Mouse (Mus musculus) embryonic facial prominence, embryonic 15.5 days (tissue): ENCODE results near the gene Btbd16. TPM values are rescaled to one million over a fixed set of nuclear protein-coding genes. Genes with fewer than 3 reads are reported as not detected.

Source experiments
- ATAC-seq: fragments of 200-750 bp; cut with Nextera tagmentation; 2 replicates; pipeline ENCODE4 v1.8.0; 2017; ENCODE audit warnings: low read depth, moderate TSS enrichment; ENCODE audit not compliant: insufficient number of reproducible peaks, low FRiP score, low TSS enrichment
- H3K27ac ChIP-seq: fragments of 300-500 bp; sonication (generic); replicated peaks from 2 replicates; pipeline ENCODE4 v1.5.1; 2015; ENCODE audit warnings: mild to moderate bottlenecking, inconsistent platforms
- H3K27me3 ChIP-seq: fragments of 300-500 bp; sonication (generic); 2 replicates; pipeline ENCODE4 v1.6.1; 2015; ENCODE audit warnings: inconsistent platforms
- H3K36me3 ChIP-seq: fragments of 300-500 bp; sonication (generic); 2 replicates; pipeline ENCODE4 v1.6.1; 2015; ENCODE audit warnings: mild to moderate bottlenecking, inconsistent platforms
- H3K4me1 ChIP-seq: fragments of 300-500 bp; sonication (generic); 2 replicates; pipeline ENCODE4 v1.6.1; 2015; ENCODE audit warnings: inconsistent platforms
- H3K4me2 ChIP-seq: fragments of 300-500 bp; sonication (generic); replicated peaks from 2 replicates; pipeline ENCODE4 v1.6.1; 2015; ENCODE audit warnings: mild to moderate bottlenecking, inconsistent platforms
- H3K4me3 ChIP-seq: fragments of 300-500 bp; sonication (generic); replicated peaks from 2 replicates; pipeline ENCODE4 v1.5.1; 2015; ENCODE audit warnings: mild to moderate bottlenecking, inconsistent platforms
- H3K9ac ChIP-seq: fragments of 300-500 bp; sonication (generic); 2 replicates; pipeline ENCODE4 v1.6.1; 2015; ENCODE audit warnings: inconsistent platforms
- H3K9me3 ChIP-seq: fragments of 300-500 bp; sonication (generic); replicated peaks from 2 replicates; pipeline ENCODE4 v1.6.1; 2016; ENCODE audit warnings: inconsistent platforms
- WGBS: fragments of 180-500 bp; shearing (Covaris S2); methylation state at CpG from one replicate; pipeline ENCODE4 v1.1.7; 2015; 5-methylcytosine and 5-hydroxymethylcytosine counted together
- polyA plus RNA-seq: library from polyadenylated mRNA; unstranded; fragments of >200 nt; fragmentation: Nextera tagmentation; extraction: Ambion mirVana; gene quantifications from 2 replicates; pipeline ENCODE4 v1.2.1, GENCODE M21; 2015

Btbd16 gene
- not detected in 2 replicates for polyA plus RNA-seq

DNA sequence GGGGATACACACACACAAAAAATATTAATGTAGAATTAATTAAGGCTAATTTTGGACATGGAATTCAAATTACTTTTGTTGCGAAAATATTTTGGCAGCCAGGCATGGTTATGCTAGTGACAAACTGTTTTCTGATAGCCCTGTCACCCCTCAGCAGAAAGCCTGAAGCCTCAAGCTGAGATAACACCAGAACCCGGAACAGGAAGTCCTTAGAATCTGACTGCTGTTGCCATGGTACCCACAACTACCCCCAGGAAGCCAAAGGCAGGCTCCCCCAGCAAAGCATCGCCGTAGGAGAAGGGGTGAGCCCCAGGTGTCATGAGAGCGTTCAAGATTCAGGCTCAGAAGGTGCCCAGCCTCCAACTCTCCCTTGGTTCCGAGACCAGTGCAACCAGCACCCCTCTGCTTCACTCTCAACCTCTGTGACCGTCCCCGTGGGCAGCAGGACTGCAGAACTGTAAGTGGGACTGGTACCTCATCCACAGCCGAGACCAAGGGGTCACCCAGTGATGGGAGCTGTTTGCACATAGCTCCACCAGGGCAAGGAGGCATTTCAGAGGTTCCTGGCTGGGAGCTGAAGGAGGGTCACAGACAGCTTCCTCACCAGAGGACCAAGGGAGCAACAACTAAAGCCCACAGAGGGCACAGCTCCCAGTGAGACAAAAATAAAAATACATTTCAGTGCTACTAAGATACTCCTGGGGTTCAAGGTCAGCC, at the start of gene Btbd16:
Gene Btbd16, plus strand, starts transcription at position 156 of the 717 bp plus-strand sequence.
- no peaks in the 10 kb centered on the region for H3K9me3 ChIP-seq
- no peaks in the 10 kb centered on the region for H3K36me3 ChIP-seq
- 66% methylated on average over 9 of the region's 9 CpGs for WGBS
- no peak within 1 kb of the TSS for H3K27ac ChIP-seq
- no peak within 1 kb of the TSS for H3K4me2 ChIP-seq
- H3K27me3 ChIP-seq: no peaks in the 10 kb centered on the region
- no peak within 1 kb of the TSS for H3K9ac ChIP-seq
- H3K4me1 ChIP-seq: no peaks in the 10 kb centered on the region
- no peak within 1 kb of the TSS for H3K4me3 ChIP-seq
- no peak for ATAC-seq

DNA sequence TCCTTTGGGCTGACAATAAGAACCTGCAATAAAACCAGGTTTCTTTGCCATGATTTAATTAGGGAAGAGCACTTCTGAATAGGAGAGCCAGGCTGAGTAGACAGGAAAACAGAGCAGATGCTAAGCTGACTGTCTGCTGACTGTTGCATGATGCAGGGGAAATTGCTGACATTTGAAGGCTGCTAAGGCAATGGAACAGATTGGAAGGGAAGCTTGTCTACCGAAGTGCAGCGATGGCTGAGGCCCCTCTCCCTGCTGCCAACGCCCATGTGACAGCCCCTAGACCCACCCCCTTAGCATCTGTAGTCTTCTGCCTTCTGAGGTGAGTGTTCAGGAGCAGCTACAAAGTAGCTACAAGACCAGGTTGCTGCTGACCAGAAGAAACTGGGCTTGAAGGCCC, 47.7 kb upstream of the Btbd16 start:
- Histone ChIP-seq H3K27me3 (no peaks in the 10 kb centered on the region), H3K27ac (no peak overlapping the region; the same call in 1 of the 2 replicates), H3K4me3 (no peak overlapping the region), H3K4me1 (peaks cover 20% of the 10 kb centered on the region; the same call in 1 of the 2 replicates), H3K9ac (no peak overlapping the region), H3K4me2 (no peak overlapping the region), H3K9me3 (no peaks in the 10 kb centered on the region), H3K36me3 (peaks cover 31% of the 10 kb centered on the region)
- ATAC-seq: no peak
- 73% methylated on average over 3 of the region's 3 CpGs for WGBS

DNA sequence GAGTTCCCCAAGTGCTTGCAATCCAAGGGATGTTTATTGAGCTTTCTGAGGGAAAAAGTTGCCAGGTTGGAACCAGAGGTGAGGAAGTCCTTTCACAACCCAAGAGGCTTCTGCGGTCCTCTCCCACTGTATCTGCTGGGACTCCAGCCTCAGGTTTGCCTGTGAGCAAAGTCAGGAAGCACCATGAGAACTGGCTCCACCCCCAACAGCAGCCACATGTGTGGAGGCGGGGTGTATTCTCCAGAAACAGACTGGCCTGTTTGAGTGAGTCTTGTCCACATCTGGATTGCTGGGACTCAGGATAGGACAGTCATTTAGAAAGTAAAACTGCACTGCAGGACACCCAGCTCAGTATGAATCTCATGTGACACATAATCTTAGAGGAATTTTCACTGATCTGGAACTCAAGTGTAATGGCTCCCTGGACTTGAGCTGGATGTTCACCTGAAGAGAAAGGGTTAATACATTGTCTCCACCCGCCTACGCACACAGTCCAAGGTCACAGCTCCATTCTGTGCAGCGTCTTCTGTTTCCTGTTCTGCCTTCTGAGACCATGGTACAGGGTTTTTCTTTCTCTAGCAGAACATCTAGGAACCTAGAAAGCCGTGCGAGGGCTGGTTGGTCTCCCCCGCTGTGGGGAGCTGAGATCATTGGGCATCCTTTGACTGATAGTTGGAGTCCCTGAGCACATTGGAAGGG, 47.0 kb upstream of the Btbd16 start:
- Histone ChIP-seq H3K4me1 (peaks cover 21% of the 10 kb centered on the region; the same call in 1 of the 2 replicates), H3K4me2 (no peak overlapping the region), H3K27ac (peak overlapping the region; percentile 29; the same call in 1 of the 2 replicates), H3K9ac (no peak overlapping the region), H3K9me3 (no peaks in the 10 kb centered on the region), H3K27me3 (no peaks in the 10 kb centered on the region), H3K36me3 (peaks cover 31% of the 10 kb centered on the region), H3K4me3 (no peak overlapping the region)
- ATAC-seq: no peak; the same call in 1 of the 2 replicates
- whole genome bisulfite sequencing: 57% methylated on average over 8 of the region's 8 CpGs

DNA sequence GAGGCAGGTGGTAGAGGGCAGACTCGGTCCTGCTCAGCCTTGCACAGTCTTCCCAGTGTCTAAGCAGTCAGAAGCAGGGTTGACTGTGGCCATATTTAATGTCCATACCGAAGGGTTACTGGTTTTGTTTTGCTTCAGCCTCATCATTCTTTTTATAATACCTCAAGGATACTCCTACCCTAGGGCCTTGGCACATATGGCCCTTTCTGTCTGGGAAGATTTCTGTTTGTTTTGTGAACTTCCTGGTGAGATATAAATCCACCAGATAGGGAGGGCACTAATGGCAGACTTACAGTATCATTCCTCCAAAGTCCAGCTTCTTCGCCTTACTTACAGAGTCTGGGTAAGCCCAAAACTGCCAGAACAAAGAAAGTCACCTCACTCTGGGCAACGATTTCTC, 46.3 kb upstream of the Btbd16 start:
- H3K9ac ChIP-seq: no peak overlapping the region
- H3K4me3 ChIP-seq: no peak overlapping the region
- ATAC-seq: no peak
- WGBS: 94% methylated on average over 4 of the region's 4 CpGs
- H3K4me1 ChIP-seq: peaks cover 23% of the 10 kb centered on the region; the same call in 1 of the 2 replicates
- H3K27me3 ChIP-seq: no peaks in the 10 kb centered on the region
- H3K4me2 ChIP-seq: no peak overlapping the region
- H3K27ac ChIP-seq: 0 out of 2 replicates have a peak overlapping the region, but pooled peaks have one; percentile 12
- no peaks in the 10 kb centered on the region for H3K9me3 ChIP-seq
- peaks cover 34% of the 10 kb centered on the region for H3K36me3 ChIP-seq

DNA sequence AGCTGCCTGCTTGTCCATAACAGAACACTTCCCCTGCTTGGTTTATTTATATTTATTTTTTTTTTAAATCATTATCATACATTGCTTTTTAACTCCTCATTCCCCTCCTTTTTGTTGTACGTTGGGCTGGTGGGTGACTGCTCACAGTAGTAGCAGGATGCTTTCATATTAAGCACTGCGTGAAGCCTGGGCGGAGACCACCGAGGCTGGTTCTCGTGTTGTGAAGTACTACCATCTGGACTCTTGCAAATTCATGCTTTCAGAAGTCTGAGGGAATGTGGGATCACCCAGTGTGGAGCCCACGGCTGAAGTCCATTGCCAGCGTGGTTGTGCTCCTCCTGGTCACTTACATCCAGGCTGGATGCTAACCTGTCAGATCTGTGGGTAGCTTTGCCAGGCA, 42.1 kb upstream of the Btbd16 start:
- Histone ChIP-seq H3K4me3 (no peak overlapping the region), H3K9me3 (no peaks in the 10 kb centered on the region), H3K36me3 (peaks cover 55% of the 10 kb centered on the region), H3K27ac (0 out of 2 replicates have a peak overlapping the region, but pooled peaks have one; percentile 68), H3K27me3 (no peaks in the 10 kb centered on the region), H3K4me1 (peaks cover 24% of the 10 kb centered on the region; the same call in 1 of the 2 replicates), H3K4me2 (no peak overlapping the region), H3K9ac (no peak overlapping the region)
- no peak for ATAC-seq
- WGBS: 47% methylated on average over 7 of the region's 7 CpGs

DNA sequence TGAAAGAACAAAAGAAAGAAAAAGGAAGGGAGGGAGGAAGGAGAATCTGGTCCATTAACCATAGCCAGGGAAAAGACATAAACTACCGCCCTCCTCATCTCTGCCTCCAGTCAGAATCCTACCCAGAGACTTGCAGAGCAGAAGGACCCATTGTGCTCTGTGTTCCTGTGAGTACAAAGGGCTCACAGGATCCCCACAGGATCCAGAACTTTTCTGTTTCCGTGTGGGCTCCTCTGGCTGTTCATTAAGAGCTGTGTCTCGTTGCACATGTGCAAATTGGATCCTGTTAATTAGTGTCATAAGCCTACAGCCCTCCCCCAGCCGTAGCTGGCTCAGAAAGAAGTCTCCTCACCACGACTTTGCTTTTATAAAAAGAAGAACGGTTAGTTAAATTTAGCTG, 41.0 kb upstream of the Btbd16 start:
- H3K4me3 ChIP-seq: no peak overlapping the region
- no peak for ATAC-seq
- no peak overlapping the region for H3K9ac ChIP-seq
- H3K4me2 ChIP-seq: no peak overlapping the region
- H3K27ac ChIP-seq: peak overlapping the region; percentile 67
- no peaks in the 10 kb centered on the region for H3K9me3 ChIP-seq
- H3K27me3 ChIP-seq: no peaks in the 10 kb centered on the region
- H3K36me3 ChIP-seq: peaks cover 66% of the 10 kb centered on the region
- 50% methylated on average over 6 of the region's 6 CpGs for WGBS
- peaks cover 19% of the 10 kb centered on the region; the same call in 1 of the 2 replicates for H3K4me1 ChIP-seq

DNA sequence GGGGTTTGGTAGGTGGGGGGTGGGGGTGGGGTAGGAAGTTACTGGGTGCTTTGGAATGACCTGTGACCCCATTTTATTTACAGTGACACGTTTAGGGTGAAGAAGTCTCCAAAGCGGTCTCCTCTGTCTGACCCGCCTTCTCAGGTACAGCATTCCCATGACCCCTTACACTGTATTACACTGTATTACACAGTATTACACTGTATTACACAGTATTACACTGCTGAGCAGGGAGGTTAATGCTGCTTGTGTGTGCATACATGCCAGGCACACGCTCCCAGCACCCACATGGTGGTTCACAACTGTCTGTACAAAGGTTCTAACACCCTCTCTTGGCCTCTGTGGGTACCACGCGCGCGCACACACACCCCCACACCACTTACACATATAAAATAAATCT, 40.4 kb upstream of the Btbd16 start:
- H3K4me3 ChIP-seq: no peak overlapping the region
- peaks cover 19% of the 10 kb centered on the region; the same call in 1 of the 2 replicates for H3K4me1 ChIP-seq
- no peak overlapping the region for H3K9ac ChIP-seq
- no peak for ATAC-seq
- H3K27ac ChIP-seq: 0 out of 2 replicates have a peak overlapping the region, but pooled peaks have one; percentile 58
- H3K36me3 ChIP-seq: peaks cover 70% of the 10 kb centered on the region
- H3K27me3 ChIP-seq: no peaks in the 10 kb centered on the region
- no peak overlapping the region for H3K4me2 ChIP-seq
- no peaks in the 10 kb centered on the region for H3K9me3 ChIP-seq
- WGBS: 95% methylated on average over 8 of the region's 8 CpGs

DNA sequence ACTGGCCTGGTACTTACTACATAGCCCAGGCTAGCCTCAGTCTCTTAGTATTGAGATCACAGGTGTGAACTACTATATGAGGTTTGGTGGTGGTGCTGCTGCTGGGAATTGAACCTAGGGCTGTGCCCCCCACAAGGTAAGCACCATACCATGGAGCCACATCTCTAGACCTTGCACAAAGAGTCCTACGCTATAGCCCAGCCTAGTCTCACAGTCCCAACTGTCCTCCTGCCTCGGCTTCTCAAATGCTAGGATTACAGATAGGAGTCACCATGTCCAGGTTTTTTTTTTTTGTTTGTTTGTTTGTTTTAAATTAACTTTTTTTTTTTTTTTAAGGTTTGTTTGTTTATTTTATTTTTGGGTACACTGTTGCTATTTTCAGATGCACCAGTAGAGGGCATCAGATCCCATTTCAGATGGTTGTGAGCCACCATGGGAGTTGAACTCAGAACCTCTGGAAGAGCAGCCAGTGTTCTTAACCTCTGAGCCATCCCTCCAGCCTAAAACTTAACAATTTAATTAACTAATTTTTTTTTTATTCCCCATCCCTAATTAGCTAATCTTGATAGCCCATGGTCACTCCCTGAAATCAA, 39.6 kb upstream of the Btbd16 start:
- Histone ChIP-seq H3K36me3 (peaks cover 68% of the 10 kb centered on the region), H3K4me2 (no peak overlapping the region), H3K27ac (no peak overlapping the region), H3K27me3 (no peaks in the 10 kb centered on the region), H3K9ac (no peak overlapping the region), H3K4me1 (peaks cover 19% of the 10 kb centered on the region; the same call in 1 of the 2 replicates), H3K4me3 (no peak overlapping the region), H3K9me3 (no peaks in the 10 kb centered on the region)
- WGBS: 97% methylated on average over 2 of the region's 2 CpGs
- ATAC-seq: no peak

DNA sequence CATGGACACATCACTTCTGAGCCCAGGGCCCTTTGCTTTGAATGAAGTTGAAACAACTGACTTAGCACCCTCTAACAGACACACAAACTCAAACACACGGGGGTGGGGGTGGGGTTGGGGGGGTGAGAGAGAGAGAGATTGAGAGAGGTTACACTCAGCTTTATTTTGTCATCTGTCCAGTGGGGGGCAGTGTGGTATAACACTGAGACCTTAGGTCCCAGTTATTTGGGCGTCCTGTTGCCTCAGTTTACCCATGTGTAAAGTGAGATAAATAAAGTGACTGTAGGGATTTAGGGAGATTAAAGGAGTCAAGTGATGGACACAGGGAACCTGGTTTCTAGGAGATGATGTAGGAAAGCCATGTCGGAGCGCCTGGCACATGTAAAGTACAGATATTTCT, 32.8 kb upstream of the Btbd16 start:
- ATAC-seq: no peak
- Histone ChIP-seq H3K36me3 (peaks cover 84% of the 10 kb centered on the region), H3K4me2 (no peak overlapping the region), H3K27ac (no peak overlapping the region), H3K4me3 (no peak overlapping the region), H3K9me3 (no peaks in the 10 kb centered on the region), H3K9ac (no peak overlapping the region), H3K27me3 (no peaks in the 10 kb centered on the region), H3K4me1 (no peaks in the 10 kb centered on the region)
- 82% methylated on average over 4 of the region's 4 CpGs for WGBS

DNA sequence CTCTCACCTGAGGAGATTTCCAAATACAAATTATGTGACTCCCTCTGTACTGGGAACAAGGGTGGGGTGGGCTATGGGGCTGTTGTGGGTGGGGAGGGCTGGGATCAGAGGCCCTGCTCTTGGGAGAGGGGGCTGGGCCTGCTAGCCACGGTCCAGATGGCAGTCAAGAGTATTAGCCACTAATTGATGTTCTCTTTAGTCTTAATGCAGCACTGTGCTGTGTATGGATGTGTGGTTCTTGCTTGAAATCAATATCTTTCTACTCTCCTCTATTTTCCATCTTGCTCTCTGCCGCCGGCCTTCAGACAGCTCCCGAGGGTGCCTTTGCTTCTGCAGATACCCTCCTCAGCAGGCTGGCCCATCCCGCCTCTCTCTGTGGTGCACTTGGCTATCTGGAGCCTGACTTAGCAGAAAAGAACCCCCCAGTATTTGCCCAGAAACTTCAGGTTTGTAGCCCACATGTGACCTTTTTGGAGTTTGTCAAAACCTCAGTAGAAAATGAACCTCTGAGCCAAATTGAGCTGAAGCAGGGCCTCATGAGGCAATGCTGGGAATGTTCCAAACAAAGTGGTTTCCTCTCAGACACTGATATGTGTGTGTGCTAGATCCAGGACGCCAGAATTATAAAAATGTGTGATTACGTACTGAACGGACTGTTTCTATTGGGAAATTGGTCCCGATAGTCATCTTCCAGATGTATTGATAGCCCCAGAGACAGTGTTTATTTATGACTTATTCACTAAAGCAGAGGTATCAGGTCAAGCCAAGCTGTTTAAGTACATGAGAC, 30.4 kb upstream of the Btbd16 start:
- Histone ChIP-seq H3K9me3 (no peaks in the 10 kb centered on the region), H3K4me1 (no peaks in the 10 kb centered on the region), H3K27me3 (no peaks in the 10 kb centered on the region), H3K36me3 (peaks cover 82% of the 10 kb centered on the region), H3K4me3 (no peak overlapping the region), H3K9ac (no peak overlapping the region), H3K27ac (no peak overlapping the region), H3K4me2 (no peak overlapping the region)
- ATAC-seq: no peak
- 71% methylated on average over 9 of the region's 9 CpGs for WGBS
